Mouse (Mus musculus) liver, embryonic 14.5 days (tissue): Measurements from ENCODE around the gene Srp9. TPM values are rescaled to one million over a fixed set of nuclear protein-coding genes. Genes with fewer than 3 reads are reported as not detected.

Source experiments
- ATAC-seq: fragments of 200-750 bp; cut with Nextera tagmentation; 2 replicates; pipeline ENCODE4 v1.8.0; 2017; ENCODE audit warnings: moderate number of reproducible peaks, mild to moderate bottlenecking, moderate library complexity; ENCODE audit not compliant: insufficient read depth
- DNase-seq, 3 experiments: peaks; one replicate each; pipeline ENCODE4 v3.0.0-alpha.2; 2012 to 2013; ENCODE audit warnings: low read depth in 3 of 3, low spot score in 3 of 3
- H3K27ac ChIP-seq: fragments of 300-500 bp; sonication (generic); 2 replicates; pipeline ENCODE4 v1.5.1; 2014; ENCODE audit warnings: moderate library complexity, mild to moderate bottlenecking, control low read depth, inconsistent platforms
- H3K27me3 ChIP-seq: fragments of 300-500 bp; sonication (generic); 2 replicates; pipeline ENCODE4 v1.6.1; 2014; ENCODE audit warnings: mild to moderate bottlenecking, low read length, moderate library complexity; ENCODE audit not compliant: control insufficient read depth, insufficient read depth
- H3K36me3 ChIP-seq: fragments of 300-500 bp; sonication (generic); replicated peaks from 2 replicates; pipeline ENCODE4 v1.6.1; 2014; ENCODE audit warnings: low read depth; ENCODE audit not compliant: control insufficient read depth, insufficient read depth
- H3K4me1 ChIP-seq, 2 experiments: fragments of 200-500 bp in 1 of 2; fragments of 300-500 bp in 1 of 2; sonication (generic) in 1 of 2; replicated peaks; 2 replicates each; pipeline ENCODE4 v1.6.1; 2012 to 2014; ENCODE audit warnings: antibody characterized with exemption in 1 of 2, inconsistent platforms in 1 of 2, low read length in 1 of 2; ENCODE audit not compliant: control insufficient read depth in 2 of 2, insufficient read depth in 2 of 2
- H3K4me2 ChIP-seq: fragments of 300-500 bp; sonication (generic); 2 replicates; pipeline ENCODE4 v1.6.1; 2014; ENCODE audit warnings: low read depth, mild to moderate bottlenecking, control low read depth, moderate library complexity
- H3K4me3 ChIP-seq, 2 experiments: fragments of 200-500 bp in 1 of 2; fragments of 300-500 bp in 1 of 2; sonication (generic) in 1 of 2; 2 replicates each; pipeline ENCODE4 v1.5.1; 2012 to 2014; ENCODE audit warnings: low read depth in 2 of 2, low read length in 2 of 2, mild to moderate bottlenecking in 2 of 2, control low read depth in 1 of 2, inconsistent platforms in 1 of 2, moderate library complexity in 1 of 2; ENCODE audit not compliant: insufficient read depth in 1 of 2
- H3K9ac ChIP-seq: fragments of 300-500 bp; sonication (generic); replicated peaks from 2 replicates; pipeline ENCODE4 v1.6.1; 2014; ENCODE audit warnings: mild to moderate bottlenecking, control low read depth, moderate library complexity
- H3K9me3 ChIP-seq: fragments of 300-500 bp; sonication (generic); 2 replicates; pipeline ENCODE4 v1.6.1; 2016; ENCODE audit warnings: low read length, mixed read lengths; ENCODE audit not compliant: control insufficient read depth
- CTCF ChIP-seq: IDR thresholded peaks from 2 replicates; pipeline ENCODE4 v1.5.1; 2016; ENCODE audit warnings: antibody characterized with exemption, low read depth, control low read depth
- EP300 ChIP-seq: IDR thresholded peaks from 2 replicates; pipeline ENCODE4 v1.6.1; 2016; ENCODE audit warnings: antibody characterized with exemption, low read depth
- WGBS: fragments of 180-500 bp; shearing (Covaris S2); extraction: QIAGEN DNeasy Blood & Tissue Kit; methylation state at CpG from one replicate; pipeline ENCODE4 v1.1.7; 2014; ENCODE audit not compliant: insufficient replicate concordance; 5-methylcytosine and 5-hydroxymethylcytosine counted together
- polyA plus RNA-seq, 2 experiments: library from polyadenylated mRNA; depleted of rRNA in 1 of 2; stranded (reverse) in 1 of 2; unstranded in 1 of 2; fragments of >200 nt; fragmentation: Nextera tagmentation in 1 of 2; extraction: Ambion mirVana in 1 of 2; gene quantifications; 2 replicates each; pipeline versions ENCODE4 v1.2.1 to v1.2.3; 2012 to 2014

Gene Srp9
- polyA plus RNA-seq, 2 experiments = 43.5 to 89.9 TPM

DNA sequence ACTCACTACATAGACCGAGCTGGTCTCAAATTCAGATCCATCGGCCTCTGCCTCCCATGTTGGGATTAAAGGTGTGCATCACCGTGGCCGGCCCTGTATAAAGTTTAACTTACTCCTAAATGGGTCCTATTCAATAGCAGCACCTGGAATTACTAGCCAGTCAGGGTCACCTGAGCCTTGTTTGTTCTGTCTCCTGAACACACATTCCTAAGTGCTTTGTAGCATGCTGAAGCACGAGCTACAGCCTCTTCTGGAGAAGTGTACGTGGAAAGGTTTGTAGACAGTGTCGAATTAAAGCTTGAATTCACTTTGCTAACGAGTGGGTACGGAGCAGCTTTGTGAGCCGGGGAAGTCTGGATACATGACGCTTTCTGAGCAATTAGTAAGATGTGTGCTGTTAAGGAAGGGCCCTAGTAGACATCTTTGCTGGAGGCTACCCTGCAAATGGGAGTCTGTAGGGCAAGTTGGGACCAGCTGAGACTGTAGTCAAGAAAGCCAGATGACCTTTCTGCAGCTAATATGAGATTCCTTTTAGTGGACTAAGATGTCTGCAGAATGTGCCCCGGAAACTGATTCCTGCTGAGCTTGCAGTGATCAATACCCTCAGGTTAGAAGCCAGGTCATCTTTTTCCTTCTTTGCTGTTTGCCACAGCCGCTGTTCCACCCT, 32.7 kb upstream of the Srp9 start:
- Histone ChIP-seq H3K4me1 (no peaks in the 10 kb centered on the region), H3K4me3 (no peak overlapping the region), H3K4me2 (no peak overlapping the region), H3K9ac (no peak overlapping the region), H3K36me3 (no peaks in the 10 kb centered on the region), H3K27ac (no peak overlapping the region), H3K27me3 (no peaks in the 10 kb centered on the region), H3K9me3 (no peaks in the 10 kb centered on the region)
- 61% methylated on average over 13 of the region's 13 CpGs for WGBS
- no peak for TF ChIP-seq EP300
- no peak for TF ChIP-seq CTCF
- no peak for DNase-seq
- no peak for ATAC-seq

DNA sequence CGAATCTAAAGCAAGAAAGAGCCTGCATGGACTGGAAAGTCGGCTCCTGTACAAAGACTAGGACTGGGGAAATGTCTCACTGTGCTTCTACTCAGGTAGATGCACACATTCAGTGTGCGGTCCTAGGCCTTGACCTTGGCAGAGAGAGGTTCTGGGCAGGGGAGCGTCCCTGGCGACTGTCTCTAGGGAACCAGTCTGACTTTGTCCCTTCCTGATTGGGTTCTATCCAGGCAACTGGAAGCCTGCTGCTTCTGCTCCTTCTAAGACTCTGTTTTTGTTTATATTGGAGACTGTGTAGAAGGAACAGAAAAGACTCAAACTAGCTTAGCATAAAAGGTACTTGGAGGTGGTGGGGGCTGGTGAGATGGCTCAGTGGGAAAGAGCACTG, 32.1 kb upstream of the Srp9 start:
- no peak overlapping the region for H3K4me2 ChIP-seq
- ATAC-seq (no peak), DNase-seq (no peak)
- H3K4me1 ChIP-seq = no peaks in the 10 kb centered on the region
- TF ChIP-seq CTCF (no peak), EP300 (no peak)
- no peaks in the 10 kb centered on the region for H3K27me3 ChIP-seq
- no peak overlapping the region for H3K4me3 ChIP-seq
- H3K27ac ChIP-seq = no peak overlapping the region
- H3K9ac ChIP-seq = no peak overlapping the region
- 62% methylated on average over 5 of the region's 5 CpGs for WGBS
- H3K36me3 ChIP-seq = no peaks in the 10 kb centered on the region
- H3K9me3 ChIP-seq = no peaks in the 10 kb centered on the region

DNA sequence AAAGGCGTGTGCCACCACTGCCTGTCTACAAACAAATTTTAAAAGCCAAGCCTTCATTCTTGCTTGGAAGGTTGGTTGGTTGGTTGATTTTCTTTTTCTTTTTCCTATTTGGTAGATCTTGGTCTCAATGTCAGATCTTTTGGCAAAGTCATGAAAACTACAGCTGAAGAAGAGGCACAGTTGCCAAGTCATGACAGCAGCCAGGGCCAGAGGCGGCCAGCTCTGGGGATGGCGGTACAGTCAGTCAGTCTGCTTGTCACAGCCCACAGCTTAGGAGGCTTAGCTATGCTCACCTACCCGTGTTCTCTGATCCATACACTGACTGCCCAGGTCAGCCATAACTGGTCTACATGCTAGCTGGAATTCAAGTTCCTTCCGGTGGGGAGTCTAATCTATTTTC, 31.1 kb upstream of the Srp9 start:
- WGBS = 67% methylated on average over 5 of the region's 5 CpGs
- Histone ChIP-seq H3K4me3 (no peak overlapping the region), H3K27ac (no peak overlapping the region), H3K4me2 (no peak overlapping the region), H3K9ac (no peak overlapping the region), H3K9me3 (no peaks in the 10 kb centered on the region), H3K27me3 (no peaks in the 10 kb centered on the region), H3K4me1 (no peaks in the 10 kb centered on the region), H3K36me3 (no peaks in the 10 kb centered on the region)
- ATAC-seq = no peak
- no peak for TF ChIP-seq EP300
- no peak for TF ChIP-seq CTCF
- no peak for DNase-seq

DNA sequence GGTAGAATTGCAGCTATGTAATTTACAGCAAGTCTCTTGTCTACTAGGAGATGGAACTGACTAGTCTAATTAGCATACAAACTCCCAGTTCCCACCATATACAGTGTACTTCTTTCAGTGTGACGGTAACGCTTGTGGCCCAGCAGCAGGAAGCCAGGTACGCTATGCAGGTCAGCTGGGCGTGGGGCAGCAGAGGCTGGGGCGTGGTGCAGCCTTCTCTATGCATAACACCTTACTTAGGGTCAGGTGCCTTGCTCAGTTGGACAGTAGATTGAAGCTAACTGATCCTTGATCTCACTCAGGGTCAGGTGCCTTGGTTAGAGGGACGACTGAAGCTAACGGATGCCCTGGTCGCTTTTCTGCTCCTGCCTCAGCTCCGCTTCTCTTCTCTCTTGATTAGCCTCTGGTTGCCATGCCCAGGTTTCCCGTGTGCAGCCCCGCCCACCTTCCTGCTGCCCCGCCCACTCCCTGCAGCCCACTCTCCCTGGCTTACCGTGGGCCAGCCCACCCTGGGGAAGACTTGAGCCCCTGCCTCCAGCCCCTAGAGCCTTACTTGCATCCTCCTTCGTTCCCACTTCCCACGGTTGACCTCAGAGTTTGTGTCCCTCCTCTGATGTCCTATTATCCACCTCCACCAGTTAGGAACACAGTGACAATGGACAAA, 29.9 kb upstream of the Srp9 start:
- Histone ChIP-seq H3K9ac (no peak overlapping the region), H3K36me3 (no peaks in the 10 kb centered on the region), H3K4me3 (no peak overlapping the region), H3K9me3 (no peaks in the 10 kb centered on the region), H3K27me3 (no peaks in the 10 kb centered on the region), H3K4me1 (no peaks in the 10 kb centered on the region), H3K27ac (no peak overlapping the region), H3K4me2 (no peak overlapping the region)
- WGBS = 34% methylated on average over 15 of the region's 15 CpGs
- TF ChIP-seq CTCF = no peak
- no peak for TF ChIP-seq EP300
- no peak for ATAC-seq
- no peak for DNase-seq

- no peak for ATAC-seq
- H3K36me3 ChIP-seq = no peaks in the 10 kb centered on the region
- no peak overlapping the region for H3K4me3 ChIP-seq
- H3K9ac ChIP-seq = no peak overlapping the region
- no peak for TF ChIP-seq EP300
- no peak for TF ChIP-seq CTCF
- no peaks in the 10 kb centered on the region for H3K9me3 ChIP-seq
- H3K4me2 ChIP-seq = no peak overlapping the region
- WGBS = 32% methylated on average over 10 of the region's 10 CpGs
- no peak overlapping the region for H3K27ac ChIP-seq
- DNase-seq = no peak
- H3K4me1 ChIP-seq = no peaks in the 10 kb centered on the region
- H3K27me3 ChIP-seq = no peaks in the 10 kb centered on the region
Measured at GRCm38 (mm10) chr1:182095240-182095741, 29.2 kb upstream of the Srp9 start.
